Mouse (Mus musculus): ENCODE measurements at regions not wholly inside any gene's neighbourhood (a gene's known extent, or its start where the extent isn't known, plus 50 kb on each side); places are given as distances from the start of the nearest gene placed in this dataset.

DNA sequence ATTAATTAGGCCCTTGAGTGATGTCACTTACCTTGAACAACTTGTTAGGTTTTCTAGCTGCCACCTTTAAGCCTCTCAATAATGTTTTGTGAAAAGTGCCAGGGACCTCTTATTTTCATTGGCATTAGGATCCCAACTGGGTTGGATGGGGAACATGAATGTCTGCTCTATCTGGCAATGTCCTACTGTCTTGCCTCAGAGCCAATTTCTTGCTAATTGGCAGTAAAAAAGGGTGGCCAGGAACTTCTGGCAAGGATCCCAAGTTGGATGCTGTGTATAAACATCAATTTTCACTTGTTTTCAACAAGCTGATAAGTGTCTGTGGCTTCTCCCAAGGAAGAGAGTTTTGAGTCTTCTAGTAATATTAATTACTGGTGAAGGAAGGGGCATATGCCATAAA lies 118.8 kb upstream of the Tgif2lx1 start:
- intact Hi-C loops (cut with DNase I) = no loop called here
- peak; percentile 11 for DNase-seq

DNA sequence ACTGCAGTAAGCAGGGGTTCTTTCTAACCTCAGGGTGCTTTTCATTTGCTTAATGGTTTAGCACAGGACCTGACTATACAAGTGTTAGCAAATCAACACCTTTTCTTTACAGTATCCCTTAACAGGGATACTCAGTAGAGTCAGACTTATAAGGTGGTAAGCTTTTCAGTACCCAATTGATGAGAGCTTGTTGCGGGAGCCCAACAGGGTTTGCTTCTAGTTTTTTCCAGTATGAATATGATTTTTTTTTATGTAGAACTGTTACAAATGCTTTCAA lies 115.7 kb upstream of the Tgif2lx1 start:
- DNase-seq = no peak
- intact Hi-C loops (cut with DNase I) = no loop called here

DNA sequence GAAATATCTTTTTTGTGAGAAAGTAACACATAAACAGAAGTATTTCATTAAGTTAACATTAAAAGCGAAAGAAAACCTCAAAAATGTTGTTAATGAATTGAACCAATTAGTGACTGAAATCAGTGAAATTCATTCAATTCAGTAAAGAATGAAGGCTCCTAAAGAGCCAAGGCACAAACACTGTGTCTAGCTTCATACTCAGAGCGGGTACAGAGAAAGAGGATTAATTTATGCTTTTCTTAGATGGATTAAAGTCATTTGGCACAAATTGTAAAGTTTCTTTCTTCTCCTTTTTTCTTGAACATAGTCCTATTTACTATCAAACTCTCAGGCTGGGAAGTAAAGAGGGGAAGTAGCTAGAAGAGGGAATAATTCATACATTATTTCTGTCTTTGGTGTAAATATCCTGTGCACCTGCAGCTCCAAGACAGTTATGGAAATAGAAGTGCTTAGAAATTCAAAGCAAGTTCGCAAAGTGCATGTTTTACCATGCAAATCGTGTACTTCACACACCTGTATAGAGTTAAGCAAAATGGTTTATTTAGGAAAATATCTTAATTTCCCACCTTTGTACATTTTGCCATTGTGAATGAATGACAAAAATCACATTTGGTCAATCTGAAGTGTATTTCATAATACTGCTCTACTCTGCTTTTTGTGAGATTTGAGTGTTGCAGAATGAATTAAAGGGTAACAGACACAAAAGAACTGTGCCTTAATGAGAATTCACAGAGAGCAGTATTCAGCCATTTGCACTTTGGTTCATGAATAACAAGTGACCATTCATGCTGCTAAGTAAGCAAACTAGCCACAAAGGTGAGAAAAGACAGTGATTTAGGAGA lies 115.2 kb upstream of the Tgif2lx1 start:
- DNase-seq = no peak
- intact Hi-C loops (cut with DNase I) = no loop called here

All from left cerebral cortex, postnatal 4 days (tissue).